Mouse (Mus musculus) adrenal gland, adult 2 months (tissue): ENCODE data around the gene Gm20662. TPM values are rescaled to one million over a fixed set of nuclear protein-coding genes. Genes with fewer than 3 reads are reported as not detected.

Source experiments
- DNase-seq: peaks from one replicate; pipeline ENCODE4 v3.0.0; 2021
- polyA plus RNA-seq: library from polyadenylated mRNA; depleted of rRNA; stranded (reverse); fragments of >200 nt; gene quantifications from 2 replicates; pipeline ENCODE4 v1.2.3, GENCODE M21; 2012
- total RNA-seq, 2 experiments: library from RNA; stranded (reverse); gene quantifications; 2 replicates each; pipeline ENCODE4 v1.2.3; 2021

Gm20662 gene
- total and polyA plus RNA-seq, 3 experiments: 0.20 to 1.3 TPM; not detected in 1

DNA sequence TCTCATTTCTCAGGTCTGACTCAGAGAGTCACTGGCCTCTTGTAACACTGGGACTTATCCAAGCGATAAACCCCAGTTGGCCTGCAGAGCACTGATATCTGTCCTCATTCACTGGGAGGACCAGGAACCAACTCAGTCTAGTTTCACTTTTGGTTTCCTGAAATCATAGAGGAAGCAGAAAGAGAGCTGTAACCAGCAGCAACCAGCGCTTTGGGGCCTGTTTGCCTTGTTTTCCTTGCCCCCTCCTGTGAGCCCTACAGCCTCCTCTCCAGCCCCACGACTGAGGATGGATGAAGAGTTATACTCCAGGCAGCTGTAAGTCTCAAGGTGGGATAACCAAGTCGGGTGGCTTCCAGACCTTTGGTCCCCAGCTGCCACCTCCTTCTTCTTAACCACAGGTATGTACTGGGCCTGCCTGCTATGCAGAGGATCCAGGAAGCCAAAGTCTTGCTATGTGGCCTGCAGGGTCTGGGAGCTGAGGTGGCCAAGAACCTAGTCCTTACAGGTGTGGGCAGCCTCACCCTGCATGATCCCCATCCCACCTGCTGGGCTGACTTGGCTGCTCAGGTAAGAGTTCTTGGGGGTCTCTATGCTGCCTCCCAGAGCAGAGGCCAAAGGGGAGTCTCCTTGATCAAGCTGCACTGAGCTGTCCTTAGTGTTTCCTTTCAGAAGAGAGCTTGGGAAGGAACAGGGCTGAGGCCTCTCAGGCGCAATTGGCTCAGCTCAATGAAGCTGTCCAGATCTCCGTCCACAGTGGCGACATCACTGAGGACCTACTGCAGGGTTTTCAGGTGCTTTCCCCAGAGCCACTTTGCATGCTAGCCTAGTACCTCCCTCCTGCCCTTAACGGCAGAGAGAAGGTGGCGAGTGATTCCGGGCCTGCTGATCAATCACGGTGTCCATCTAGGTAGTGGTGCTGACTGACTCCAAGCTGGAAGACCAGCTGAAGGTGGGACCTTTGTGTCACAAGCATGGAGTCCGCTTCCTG, 20.5 kb upstream of the Gm20662 start, which contains the start of gene Uba7:
Gene Uba7, plus strand, starts transcription at position 107 of the 988 bp plus-strand sequence.
- no peak for DNase-seq

DNA sequence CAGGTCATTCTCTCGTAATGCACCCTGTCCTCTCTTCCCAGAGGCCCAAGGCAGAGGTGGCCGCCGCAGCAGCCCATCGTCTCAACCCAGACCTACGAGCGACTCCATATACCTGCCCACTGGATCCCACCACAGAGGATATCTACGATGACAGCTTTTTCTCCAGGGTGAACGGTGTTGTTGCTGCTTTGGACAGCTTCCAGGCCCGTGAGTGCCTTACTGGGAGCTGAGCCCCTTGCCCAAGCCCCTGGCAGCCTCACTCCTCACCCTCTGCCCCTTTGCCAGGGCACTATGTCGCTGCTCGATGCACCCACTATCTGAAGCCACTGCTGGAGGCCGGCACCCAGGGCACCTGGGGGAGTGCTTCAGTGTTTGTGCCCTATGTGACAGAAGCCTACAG, 17.3 kb upstream of the Gm20662 start:
- DNase-seq: no peak

DNA sequence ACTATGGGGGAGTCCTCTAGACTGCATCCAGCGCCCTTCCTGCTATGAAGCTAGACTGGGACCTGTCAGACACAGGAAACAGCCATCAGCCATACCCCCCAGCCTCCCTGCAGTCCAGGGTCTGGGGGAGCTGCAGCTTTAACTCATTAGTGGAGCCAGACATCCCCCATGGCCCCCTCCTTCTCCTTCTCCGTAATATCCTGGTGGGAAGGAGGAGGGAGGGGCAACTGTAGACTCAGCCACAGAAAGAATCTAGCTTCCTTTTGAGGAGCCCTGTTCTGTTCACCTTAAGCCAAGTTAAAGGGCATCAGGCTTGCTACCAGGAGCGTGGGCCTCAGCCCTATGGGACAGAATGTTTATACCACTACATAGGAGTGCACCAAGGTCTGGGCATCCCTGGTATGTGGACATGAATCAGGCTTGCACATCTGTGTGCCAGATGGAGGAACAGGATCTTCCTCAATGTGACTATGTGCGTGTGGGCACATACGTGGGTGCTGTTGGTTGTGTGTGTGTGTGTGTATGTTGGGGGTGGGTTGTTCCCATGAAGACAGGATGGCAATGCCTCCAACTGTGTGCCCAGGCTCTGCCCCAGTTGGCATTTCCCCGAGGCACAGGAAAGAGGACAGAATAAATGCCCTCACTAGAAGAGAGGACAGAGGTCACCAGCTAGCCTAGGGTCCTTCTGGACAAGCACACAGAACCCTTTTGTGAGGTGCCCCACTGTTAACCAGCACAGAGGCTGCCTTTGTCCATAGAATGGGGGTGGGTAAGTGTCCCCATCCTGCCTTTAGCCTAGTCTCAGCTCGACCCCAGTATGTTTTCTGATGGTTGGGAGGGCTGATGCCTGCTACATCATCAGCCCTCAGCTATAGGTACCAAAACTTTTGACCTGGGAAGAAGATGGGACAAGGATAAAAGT, 14.2 kb upstream of the Gm20662 start:
- no peak for DNase-seq

DNA sequence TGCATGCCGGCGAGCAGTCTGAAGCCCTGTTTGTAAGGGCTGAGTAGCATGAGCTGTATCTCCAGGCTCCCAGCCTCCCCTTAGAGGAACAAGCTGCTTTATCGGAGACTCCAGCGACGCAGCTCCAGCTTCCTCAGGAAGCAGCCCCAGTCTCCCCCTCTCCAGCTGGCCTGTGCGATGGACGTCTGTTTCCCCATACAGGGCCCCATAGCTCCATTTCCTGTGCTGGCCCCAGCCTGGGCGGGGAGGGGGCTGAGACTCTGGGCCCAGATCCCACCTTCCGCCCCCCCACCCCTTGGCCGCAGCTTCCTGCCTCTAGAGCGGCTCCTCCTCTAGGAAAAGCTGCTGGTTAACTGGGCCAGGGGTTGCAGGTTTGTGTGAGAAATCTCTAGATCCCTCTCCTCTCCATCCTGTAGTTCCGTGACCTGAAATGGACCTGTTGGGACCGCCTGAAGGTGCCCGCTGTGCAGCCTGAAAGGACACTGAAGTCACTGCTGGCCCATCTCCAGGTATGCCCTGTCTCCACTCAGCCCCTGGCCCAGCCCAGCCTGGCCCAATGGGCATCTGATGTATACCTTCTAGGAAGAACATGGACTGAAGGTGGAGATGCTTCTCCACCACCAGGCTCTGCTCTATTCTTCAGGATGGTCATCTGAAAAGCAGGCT, 13.3 kb upstream of the Gm20662 start, which contains the start of gene Gm20661:
Gene Gm20661, plus strand, starts transcription at position 378 of the 666 bp plus-strand sequence.
- DNase-seq: peak; percentile 75

DNA sequence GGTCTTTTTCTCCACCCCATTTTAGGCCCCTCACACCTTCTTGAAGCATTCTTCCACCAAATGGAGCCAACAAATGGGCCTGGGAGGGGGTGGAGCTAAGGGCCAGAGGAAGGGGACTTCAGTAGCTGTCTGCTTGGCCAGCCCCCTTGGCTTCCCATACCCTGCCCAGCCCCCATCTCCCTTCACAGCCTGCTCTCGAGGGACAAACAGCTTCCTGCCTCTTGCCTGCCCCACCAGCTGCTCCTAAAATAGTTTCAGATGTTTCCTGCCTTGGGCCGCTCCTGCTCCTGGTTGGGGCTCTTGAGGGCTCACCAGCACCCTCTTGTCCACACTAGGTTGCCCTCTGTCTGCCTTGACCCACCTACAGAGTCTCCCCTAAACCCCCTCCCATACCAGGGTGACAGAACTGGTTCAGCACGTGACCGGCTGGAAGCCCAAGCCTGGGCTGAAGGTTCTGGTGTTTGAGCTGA, 12.7 kb upstream of the Gm20662 start:
- peak; percentile 83 for DNase-seq

DNA sequence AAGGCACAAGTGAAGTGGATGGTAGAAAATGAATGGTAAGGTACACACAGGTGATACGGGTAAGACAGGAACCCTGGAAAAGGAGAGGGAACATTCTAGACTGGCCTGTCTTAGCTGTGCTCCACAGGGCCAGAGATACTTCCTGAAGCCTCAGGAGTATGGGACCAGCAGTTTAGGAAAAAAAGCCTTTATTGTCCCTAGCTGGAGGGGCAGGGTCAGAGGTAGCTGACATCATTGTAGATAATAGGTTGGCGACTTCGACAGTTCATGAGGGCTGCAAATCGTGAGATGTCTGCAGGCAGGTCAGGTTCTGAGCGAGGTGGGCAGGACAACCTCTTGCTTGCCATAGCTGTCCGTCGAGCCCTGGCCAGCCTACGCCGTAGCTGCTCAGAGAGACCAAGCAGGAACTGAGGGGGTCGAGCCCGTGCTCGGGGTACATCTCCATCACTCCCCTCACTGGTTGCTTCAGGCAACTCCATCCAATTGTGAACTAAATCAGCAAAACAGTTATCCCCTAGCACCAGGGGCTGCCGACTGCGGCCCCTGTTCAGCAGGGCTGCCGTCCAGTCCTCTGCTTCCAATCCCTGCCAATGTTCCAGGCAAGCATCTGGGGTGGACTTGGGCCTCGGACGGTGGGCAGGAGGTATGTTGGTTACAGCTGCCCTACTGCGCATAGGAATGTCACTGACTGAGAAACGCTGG, 11.9 kb upstream of the Gm20662 start:
- DNase-seq: no peak

DNA sequence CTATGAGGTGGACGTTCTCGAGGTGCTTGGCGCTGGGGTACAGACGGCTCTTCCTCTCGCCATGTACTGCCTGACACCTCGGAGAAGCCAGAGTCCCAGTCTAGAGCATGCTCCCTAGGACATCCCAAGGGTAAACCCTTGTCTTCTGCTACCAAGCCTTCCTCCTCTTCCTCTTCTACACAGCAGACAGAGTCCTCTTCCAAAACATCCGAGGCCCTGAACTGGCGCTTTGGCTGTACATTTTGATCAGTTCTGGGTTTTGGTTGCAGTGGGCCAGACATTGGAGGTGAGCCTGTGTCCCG, 11.4 kb upstream of the Gm20662 start:
- DNase-seq: no peak

DNA sequence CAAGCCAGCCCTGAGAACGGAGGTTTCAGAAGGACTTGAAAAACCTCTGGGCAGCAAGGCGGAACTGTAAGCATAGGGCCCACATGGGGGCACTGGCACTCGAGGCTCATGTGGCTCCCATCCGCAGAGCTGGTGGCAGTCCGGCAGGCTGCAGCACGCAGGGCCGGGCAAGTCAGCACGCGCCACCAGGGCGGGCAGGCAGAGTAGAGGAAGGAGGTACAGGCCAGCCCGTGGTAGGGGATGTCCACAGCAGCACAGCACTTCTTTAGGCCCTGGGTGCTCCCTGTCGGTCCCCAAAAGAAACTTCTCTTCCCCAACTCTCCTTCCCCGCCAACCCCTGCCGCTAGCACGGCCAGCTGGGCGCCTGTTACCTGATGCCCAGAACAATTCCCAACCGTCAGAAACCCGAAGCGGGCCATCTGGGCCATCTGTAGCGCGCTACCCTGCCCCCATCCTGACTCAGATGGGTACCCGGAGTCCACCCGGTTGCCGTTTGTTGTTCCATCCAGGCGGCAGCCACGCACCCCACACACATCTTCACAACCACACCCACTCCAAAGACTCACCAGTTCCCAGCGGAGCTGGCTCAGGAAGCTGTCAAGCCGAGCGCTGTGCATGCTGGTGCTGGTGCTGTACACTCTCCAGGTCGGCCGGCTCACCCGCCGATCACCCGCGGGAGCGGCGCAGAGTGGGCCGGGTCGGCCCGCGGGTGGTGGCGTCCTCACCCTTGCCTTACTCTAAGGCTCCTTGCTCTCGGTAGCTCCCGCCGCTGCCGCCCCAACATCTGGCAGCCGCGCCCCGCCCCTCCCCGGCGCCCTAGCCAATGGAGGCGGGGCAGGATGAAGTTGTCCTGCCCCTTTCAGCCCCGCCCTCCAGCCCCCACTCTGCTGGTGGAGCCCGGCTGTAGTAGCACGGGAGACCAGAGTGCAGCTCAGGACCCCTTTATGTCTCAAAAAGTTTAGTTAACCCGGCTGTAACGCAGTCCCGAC, 10.7 kb upstream of the Gm20662 start, which contains the start of gene Inka1:
Gene Inka1, minus strand, starts transcription at position 749 of the 989 bp plus-strand sequence.
- peak; percentile 95 for DNase-seq

DNA sequence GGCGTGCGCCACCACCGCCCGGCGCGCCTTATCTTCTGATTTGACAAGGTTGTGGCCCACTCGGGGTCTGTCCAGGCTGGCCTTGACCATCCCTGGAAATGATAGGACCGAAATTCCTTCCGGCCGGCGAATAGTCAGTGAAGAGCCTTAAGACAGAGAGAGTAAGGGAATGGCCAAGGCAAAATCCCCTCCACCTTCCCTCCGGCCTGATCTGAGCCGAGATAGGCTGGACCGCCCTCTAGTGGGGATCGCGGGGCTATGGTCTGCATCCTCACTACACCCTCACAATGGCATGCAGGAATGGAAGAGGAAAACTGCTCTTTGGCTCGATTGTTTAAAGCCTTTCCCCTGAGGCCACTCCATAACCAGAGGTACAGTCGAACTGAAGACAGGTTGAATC, 9.8 kb upstream of the Gm20662 start:
- DNase-seq: peak; percentile 88

DNA sequence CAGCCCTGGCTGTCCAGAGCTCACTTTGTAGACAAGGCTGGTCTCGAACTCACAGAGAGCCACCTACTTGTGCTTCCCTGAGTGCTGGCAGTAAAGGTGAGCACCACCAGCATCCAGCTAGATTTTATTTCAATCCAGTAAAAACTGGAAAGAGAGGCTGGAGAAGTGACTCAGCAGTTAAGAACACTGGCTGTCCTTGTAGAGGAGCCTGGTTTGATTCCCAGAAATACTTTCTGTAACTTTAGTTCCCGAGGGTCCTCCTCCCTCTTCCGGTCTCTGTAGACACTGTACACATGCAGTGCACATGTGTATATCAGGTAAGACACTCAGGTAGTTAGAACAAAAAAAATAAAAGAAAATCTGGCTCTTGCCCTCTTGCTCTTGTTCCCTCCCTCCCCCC, 8.2 kb upstream of the Gm20662 start:
- DNase-seq: no peak

DNA sequence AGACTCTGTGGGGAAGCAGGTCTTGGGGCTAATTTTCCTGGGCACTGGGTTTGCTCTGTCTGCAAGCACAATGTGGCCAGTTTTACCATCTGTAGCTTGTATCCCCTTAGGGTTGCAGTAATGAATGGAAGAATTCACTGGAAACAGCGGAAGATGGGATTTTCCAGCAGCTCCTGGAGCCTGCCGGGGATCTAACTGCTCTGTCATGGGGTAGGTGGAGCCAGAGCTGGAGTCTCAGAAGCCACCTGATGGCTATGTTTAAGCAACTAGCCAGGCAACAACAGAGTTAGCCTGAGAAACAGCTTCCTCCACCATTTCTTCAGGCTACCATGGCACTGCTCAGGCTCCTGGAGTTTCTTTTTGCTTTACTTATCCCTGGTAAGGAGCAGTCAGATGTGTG, 4.0 kb upstream of the Gm20662 start, which contains the start of gene Cdhr4:
Gene Cdhr4, plus strand, starts transcription at position 301 of the 400 bp plus-strand sequence.
- no peak for DNase-seq

DNA sequence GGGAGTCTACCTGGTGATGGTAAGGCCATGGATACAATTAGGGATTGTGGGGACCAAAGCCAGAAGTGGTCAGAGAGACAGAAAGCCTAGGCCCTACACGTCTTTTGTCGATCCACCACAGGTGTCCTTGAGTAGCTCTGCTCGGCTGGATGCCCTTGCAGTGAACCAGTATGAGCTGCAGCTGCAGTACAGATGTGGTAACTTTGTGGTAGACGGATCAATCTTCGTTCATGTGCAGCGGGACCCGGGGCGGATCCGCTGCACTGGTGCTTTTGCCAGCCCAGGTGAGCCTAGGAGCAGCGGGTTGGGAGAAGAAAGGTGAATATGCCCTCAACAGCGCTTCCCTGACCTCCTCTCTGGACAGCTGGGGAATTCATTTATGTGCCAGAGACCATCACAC, 3.1 kb upstream of the Gm20662 start:
- DNase-seq: no peak

DNA sequence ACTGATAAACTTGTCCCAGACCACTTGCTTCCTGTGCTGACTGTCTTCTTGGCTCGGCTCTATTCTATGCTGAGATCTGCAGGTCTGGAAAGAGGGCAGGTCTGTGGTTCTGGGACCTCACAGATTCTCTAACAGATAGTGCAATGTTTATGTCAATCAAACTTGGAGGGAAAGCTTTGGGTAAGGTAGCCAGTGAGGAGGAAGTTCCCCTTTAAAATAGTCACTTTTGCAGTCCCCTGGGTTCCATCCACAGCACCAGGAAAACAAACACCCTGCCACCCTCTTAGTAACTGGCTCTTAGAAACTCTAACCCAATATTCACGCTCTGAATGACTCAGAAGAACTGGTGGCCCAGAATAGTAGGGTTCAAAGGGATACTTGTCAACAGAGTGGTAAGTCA, 1.7 kb upstream of the Gm20662 start:
- no peak for DNase-seq

DNA sequence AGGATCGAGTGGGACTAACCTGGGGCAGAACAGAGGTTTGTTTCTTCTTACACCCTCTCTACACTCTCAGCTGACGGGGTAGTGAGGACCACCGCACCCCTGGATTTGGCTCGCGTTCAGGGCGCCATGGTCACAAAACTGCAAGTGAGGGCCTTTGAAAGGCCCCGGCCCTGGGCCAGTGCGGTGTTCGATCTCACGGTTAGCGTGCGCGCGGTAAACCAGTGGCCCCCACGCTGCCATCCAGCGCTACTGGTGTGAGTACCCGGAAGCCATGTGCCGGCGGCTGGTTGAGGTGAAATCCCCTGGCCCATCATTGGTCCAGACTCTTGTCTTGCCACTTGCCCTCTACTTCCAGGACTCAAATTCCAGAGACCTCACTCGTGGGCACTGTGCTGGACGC, 636 bp upstream of the Gm20662 start:
- no peak for DNase-seq

DNA sequence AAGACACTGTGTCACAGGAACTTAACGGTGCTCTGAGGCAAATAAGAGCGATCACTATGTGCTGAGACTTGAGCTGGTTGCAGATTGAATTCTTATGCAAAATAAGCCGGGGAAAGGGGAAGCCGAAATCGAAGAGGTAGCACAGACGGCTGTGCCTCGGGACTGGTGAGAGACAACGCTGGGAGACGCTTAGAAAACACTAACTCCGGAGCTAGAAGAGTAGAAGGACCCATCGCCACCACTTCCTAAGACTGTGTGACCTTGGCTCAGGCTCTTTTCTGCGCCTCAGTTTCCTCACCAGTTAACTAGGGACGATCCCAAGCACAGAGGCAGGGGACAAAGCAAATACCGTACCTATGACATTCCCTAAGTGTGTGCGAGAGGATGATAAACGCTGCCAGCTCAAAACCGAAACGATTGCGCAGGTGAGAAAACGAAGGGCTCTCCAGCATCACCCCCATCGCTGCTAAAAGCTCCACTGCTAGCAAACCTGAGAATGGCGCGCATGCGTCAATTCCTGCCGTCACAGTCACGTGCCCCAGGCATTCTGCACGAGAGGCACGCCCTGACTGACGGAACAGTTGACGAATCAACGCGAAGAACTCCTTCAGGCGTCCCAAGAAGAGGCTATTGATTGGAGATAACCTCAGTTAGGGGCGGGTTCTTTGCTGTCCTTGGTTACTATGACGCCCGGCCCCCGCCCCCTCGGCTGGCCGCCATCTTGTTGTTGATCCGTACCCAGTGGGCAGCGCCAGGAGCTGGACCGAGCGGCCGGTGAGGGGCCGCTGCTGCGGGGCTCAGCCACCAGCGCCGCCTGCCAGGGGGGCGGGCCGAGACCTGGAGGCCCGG, 6.0 kb downstream of the Gm20662 start, which contains the start of gene Ip6k1:
Gene Ip6k1, plus strand, starts transcription at position 580 of the 849 bp plus-strand sequence.
- peak; percentile 99 for DNase-seq

DNA sequence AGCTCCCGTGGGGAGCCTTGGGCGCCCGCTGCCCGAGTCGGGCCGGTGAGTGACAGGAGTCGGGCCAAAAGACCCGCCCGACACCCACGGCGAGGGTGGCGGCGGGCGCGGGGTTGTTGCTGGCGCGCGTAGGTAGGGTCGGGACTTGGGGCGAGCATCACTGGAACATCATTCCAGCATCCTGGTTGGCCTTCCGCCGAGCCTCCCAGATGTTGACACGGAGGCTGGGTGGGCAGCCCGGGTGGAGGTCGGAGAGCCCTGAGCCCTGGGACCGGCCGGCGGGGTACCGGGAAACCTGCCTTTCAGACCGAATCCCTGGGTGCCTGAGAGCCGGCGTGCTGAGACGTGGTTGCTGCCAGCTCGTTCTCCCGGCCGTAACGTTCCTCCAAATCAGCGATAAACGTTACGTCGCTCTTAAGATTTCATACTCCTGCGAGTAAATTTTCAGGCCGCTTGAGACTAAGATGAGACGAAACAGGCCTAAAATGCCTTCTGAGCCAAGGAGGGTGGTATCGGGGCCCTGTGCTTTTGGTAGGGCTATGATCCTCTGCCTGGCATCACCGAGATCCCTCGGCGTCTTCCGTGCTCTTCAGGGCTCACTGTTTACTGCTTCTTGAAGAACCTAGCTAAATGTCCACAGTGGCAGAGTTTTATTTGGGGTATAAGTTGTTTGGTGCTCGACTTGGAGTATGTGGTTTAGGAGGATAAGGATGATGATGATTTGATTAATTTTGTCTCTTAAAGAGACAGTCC, 6.8 kb downstream of the Gm20662 start:
- no peak for DNase-seq

DNA sequence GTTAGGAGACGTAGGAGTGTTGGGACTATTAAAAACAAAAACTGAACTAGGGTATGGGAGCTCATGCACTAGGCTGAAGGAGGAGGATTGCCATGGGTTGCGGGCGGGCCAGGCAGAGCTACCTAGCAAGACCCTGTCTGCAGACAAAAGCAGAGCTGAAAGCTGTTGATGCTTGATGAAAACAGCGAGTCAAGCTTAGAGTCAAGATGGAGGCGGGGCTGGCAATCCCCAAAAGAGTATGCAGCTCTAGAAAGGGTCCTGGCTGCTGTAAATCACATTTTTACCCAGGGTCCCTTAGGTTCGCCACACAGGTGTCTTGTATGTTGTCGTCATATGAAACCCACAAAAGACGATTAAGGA, 7.4 kb downstream of the Gm20662 start:
- peak; percentile 24 for DNase-seq

DNA sequence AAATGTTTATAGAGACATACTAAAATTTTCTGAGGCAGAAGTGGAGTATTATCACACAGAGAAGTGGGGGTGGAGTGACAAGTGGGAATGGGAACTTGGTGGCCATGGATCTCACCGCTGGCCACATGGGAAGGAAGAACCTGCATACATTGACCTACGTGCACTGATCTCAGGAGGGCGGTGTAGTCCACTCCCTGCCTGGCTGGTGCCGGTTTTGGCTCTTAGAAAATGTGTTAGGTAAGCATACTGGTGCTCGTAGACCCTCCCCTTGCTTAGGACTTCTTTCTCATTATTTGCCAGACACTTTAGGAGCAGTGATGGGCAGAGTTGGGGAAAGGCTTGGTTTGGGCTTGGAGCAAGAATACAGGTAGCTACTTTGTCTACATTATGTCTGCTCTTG, 11.9 kb downstream of the Gm20662 start:
- no peak for DNase-seq
